Mouse (Mus musculus) intestine, embryonic 16.5 days (tissue): ENCODE results near the gene Fxr2. TPM values are rescaled to one million over a fixed set of nuclear protein-coding genes. Genes with fewer than 3 reads are reported as not detected.

Source experiments
- ATAC-seq: fragments of 200-750 bp; cut with Nextera tagmentation; 2 replicates; pipeline ENCODE4 v1.8.0; 2017; ENCODE audit warnings: moderate TSS enrichment, moderate library complexity
- H3K27ac ChIP-seq: fragments of 300-500 bp; sonication (generic); 2 replicates; pipeline ENCODE4 v1.5.1; 2014; ENCODE audit warnings: mild to moderate bottlenecking, low read length
- H3K27me3 ChIP-seq: fragments of 300-500 bp; sonication (generic); replicated peaks from 2 replicates; pipeline ENCODE4 v1.6.1; 2014; ENCODE audit warnings: low read length, control low read depth, mixed read lengths; ENCODE audit not compliant: control insufficient read depth, insufficient read depth
- H3K36me3 ChIP-seq: fragments of 300-500 bp; sonication (generic); 2 replicates; pipeline ENCODE4 v1.6.1; 2014; ENCODE audit warnings: low read length, control low read depth; ENCODE audit not compliant: control insufficient read depth, insufficient read depth
- H3K4me1 ChIP-seq: fragments of 300-500 bp; sonication (generic); 2 replicates; pipeline ENCODE4 v1.6.1; 2014; ENCODE audit warnings: low read length, control low read depth, mixed read lengths; ENCODE audit not compliant: control insufficient read depth, insufficient read depth
- H3K4me2 ChIP-seq: fragments of 300-500 bp; sonication (generic); 2 replicates; pipeline ENCODE4 v1.6.1; 2014; ENCODE audit warnings: low read depth, low read length, control low read depth
- H3K4me3 ChIP-seq: fragments of 300-500 bp; sonication (generic); 2 replicates; pipeline ENCODE4 v1.5.1; 2014; ENCODE audit warnings: mild to moderate bottlenecking, low read length
- H3K9ac ChIP-seq: fragments of 300-500 bp; sonication (generic); 2 replicates; pipeline ENCODE4 v1.6.1; 2014; ENCODE audit warnings: low read depth, low read length
- H3K9me3 ChIP-seq: fragments of 300-500 bp; sonication (generic); 2 replicates; pipeline ENCODE4 v1.6.1; 2016; ENCODE audit warnings: low read length, control low read depth; ENCODE audit not compliant: control insufficient read depth
- whole genome bisulfite sequencing: fragments of 180-500 bp; shearing (Covaris S2); extraction: QIAGEN DNeasy Blood & Tissue Kit; methylation state at CpG from one replicate; pipeline ENCODE4 v1.1.7; 2014; 5-methylcytosine and 5-hydroxymethylcytosine counted together
- polyA plus RNA-seq: library from polyadenylated mRNA; unstranded; fragments of >200 nt; fragmentation: Nextera tagmentation; extraction: Ambion mirVana; gene quantifications from 2 replicates; pipeline ENCODE4 v1.2.1, GENCODE M21; 2015

Fxr2 gene
- polyA plus RNA-seq, 1 experiment from 2014 or later, result 12.6 TPM

DNA sequence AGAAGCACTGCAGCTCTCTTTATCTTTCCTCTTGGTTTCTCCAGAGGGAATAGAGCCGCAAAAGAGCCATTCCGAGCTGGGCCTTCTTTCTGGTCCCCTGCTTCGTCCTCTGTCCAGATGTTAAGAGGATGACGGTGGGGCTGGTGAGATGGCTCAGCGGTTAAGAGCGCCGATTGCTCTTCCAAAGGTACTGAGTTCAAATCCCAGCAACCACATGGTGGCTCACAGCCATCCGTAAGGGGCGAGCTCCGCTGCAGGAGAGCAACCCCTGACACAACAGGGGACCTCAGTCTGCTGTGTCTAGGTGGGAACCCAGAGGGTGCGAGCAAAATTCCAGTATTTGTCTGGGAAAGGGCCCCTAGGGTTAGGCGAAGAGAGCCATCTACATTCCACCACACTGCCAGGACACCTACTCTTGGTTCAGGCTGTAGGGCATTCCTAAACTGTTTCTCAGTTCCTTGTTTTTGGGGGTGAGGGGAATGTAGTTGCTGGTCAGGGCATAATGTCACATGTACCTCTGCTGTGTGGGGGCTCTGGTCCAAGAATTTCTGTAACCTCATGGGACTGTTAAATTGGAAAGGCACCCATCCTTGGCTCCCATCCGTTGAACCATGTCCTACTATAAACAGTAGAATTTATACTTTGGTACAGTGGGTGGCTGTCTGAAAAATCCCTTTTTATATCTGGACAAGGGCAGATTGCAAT lies 30.3 kb downstream of the Fxr2 start:
- Histone ChIP-seq H3K4me2 (peak overlapping the region; percentile 69), H3K4me1 (peaks cover 6% of the 10 kb centered on the region), H3K9ac (peak overlapping the region; percentile 72), H3K9me3 (no peaks in the 10 kb centered on the region), H3K27ac (peak overlapping the region; percentile 96), H3K27me3 (no peaks in the 10 kb centered on the region), H3K4me3 (peak overlapping the region; percentile 64), H3K36me3 (peaks cover 21% of the 10 kb centered on the region)
- ATAC-seq, result no peak
- WGBS, result 65% methylated on average over 13 of the region's 13 CpGs

- no peak overlapping the region; the same call in 1 of the 2 replicates for H3K9ac ChIP-seq
- 77% methylated on average over 6 of the region's 6 CpGs for WGBS
- no peak for ATAC-seq
- no peak overlapping the region for H3K4me2 ChIP-seq
- peaks cover 20% of the 10 kb centered on the region for H3K36me3 ChIP-seq
- H3K9me3 ChIP-seq, result no peaks in the 10 kb centered on the region
- H3K27me3 ChIP-seq, result no peaks in the 10 kb centered on the region
- peaks cover 8% of the 10 kb centered on the region for H3K4me1 ChIP-seq
- no peak overlapping the region for H3K4me3 ChIP-seq
- no peak overlapping the region for H3K27ac ChIP-seq
Measured at GRCm38 (mm10) chr11:69663795-69664194, 31.0 kb downstream of the Fxr2 start.

GRCm38 (mm10) chr11:69664841-69665240 lies 32.1 kb downstream of the Fxr2 start:
- Histone ChIP-seq H3K27me3 (no peaks in the 10 kb centered on the region), H3K9me3 (no peaks in the 10 kb centered on the region), H3K9ac (no peak overlapping the region), H3K27ac (0 out of 2 replicates have a peak overlapping the region, but pooled peaks have one; percentile 11), H3K4me3 (no peak overlapping the region), H3K4me1 (peaks cover 18% of the 10 kb centered on the region), H3K4me2 (no peak overlapping the region), H3K36me3 (peaks cover 24% of the 10 kb centered on the region)
- WGBS, result 92% methylated on average over 7 of the region's 7 CpGs
- ATAC-seq, result no peak

DNA sequence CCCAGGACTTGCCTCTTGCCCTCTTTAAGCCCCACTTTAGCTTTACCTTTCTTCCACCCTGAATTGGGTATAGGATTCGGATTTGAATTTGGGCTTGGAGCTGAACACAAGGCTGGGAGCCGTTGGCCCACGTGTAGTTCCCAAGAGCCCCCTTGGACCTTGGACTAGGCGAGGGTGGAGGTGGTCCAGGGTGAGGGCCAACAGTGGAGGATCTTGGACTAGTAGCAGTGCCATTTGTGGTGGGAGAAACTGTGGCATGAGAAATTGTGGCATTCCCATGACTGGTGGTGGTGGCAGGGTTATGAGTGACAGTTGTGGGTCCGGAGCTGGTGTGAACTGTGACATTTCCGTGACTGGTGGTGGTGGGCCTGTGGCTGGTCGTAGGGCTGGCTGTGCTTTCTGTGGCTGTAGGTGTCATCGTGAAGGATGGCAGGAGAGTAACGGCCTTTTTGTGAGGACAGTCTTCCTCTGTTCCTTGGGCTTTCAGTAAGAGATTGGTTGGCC lies 32.7 kb downstream of the Fxr2 start:
- peaks cover 24% of the 10 kb centered on the region for H3K4me1 ChIP-seq
- no peak for ATAC-seq
- peaks cover 24% of the 10 kb centered on the region for H3K36me3 ChIP-seq
- no peak overlapping the region for H3K4me3 ChIP-seq
- no peaks in the 10 kb centered on the region for H3K9me3 ChIP-seq
- H3K9ac ChIP-seq, result no peak overlapping the region
- H3K27ac ChIP-seq, result peak overlapping the region; percentile 11; the same call in 1 of the 2 replicates
- H3K4me2 ChIP-seq, result no peak overlapping the region
- WGBS, result 63% methylated on average over 9 of the region's 9 CpGs
- H3K27me3 ChIP-seq, result no peaks in the 10 kb centered on the region

- Histone ChIP-seq H3K4me2 (no peak within 1 kb of the TSS), H3K9ac (no peak within 1 kb of the TSS), H3K4me1 (peaks cover 24% of the 10 kb centered on the region), H3K4me3 (no peak within 1 kb of the TSS), H3K9me3 (no peaks in the 10 kb centered on the region), H3K36me3 (peaks cover 24% of the 10 kb centered on the region), H3K27me3 (no peaks in the 10 kb centered on the region), H3K27ac (peak within 1 kb of the TSS; percentile 11; the same call in 1 of the 2 replicates)
- ATAC-seq, result 0 out of 2 replicates have a peak, but pooled peaks have one; percentile 4
- 27% methylated on average over 7 of the region's 7 CpGs for WGBS
Measured at GRCm38 (mm10) chr11:69665961-69666664, 33.3 kb downstream of the Fxr2 start, which contains the start of gene Cd68. Cd68 (minus strand) TSS chr11:69666153.

DNA sequence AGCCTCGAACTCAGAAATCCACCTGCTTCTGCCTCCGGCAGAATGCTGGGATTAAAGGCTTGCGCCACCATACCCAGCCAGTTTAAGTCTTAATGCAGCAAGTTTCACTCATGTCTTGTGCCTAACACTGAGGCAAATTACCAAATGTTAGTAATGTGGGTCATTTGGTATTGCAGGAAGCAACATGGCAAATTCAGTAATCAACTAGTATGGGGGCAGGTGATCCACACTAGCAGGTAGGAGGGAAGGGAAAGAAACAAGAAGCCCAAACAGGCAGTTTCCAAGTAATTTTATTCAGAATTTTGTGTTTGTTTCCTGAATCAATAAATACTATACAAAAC lies 33.8 kb downstream of the Fxr2 start:
- ATAC-seq, result no peak
- Histone ChIP-seq H3K4me1 (peaks cover 24% of the 10 kb centered on the region), H3K27me3 (no peaks in the 10 kb centered on the region), H3K27ac (no peak overlapping the region; the same call in 1 of the 2 replicates), H3K4me3 (no peak overlapping the region), H3K36me3 (peaks cover 24% of the 10 kb centered on the region), H3K9me3 (no peaks in the 10 kb centered on the region), H3K9ac (no peak overlapping the region), H3K4me2 (no peak overlapping the region)
- 85% methylated on average over 3 of the region's 3 CpGs for WGBS

DNA sequence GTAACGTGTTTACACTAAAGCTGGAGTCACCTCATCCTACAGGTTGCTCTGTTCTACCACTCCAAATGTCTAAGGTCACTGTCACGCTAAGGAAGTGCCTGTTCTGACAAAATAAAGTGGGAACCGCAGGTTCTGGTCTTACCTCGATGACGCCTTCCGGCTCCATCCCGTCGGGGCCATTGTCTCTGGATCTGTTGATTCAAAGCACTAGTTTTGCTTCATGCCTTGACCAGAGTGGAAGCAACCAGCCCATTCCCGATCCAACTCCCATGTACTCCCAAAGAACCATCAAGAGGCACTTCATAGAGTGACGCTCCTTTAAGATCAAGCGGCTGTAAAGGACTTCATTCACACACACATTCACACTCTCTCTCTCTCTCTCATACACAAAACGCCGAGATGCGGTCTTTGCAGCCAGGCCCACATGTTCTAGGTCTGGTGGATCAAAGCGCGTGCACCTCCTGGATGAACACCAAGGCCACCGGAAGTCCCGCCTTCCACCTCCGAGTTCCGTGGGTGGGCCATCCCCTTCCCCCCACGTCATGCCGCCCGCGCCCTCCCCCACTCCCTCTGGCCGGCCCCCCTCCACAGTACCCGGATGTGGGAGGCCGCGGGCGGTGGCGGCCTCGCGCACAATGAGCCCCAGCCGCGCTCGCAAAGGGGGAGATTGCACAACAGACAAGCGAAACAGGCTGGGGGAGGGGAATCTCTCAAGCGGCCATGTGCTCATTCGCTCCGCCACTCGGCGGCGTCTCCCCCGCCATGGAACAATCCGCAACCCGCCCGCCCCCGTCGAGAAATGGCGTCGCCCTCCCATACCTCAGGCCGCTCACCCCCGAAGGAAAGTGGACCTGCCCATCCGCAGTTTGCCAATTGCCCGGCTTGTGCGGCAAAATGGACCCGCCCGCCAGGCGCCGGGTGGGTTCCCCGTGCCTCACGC lies 38.3 kb downstream of the Fxr2 start:
- WGBS, result under 1% methylated on average over 60 of the region's 61 CpGs
- peaks cover 22% of the 10 kb centered on the region for H3K4me1 ChIP-seq
- H3K27ac ChIP-seq, result peak overlapping the region; percentile 99
- peak; percentile 67 for ATAC-seq
- H3K9me3 ChIP-seq, result no peaks in the 10 kb centered on the region
- peak overlapping the region; percentile 88 for H3K4me2 ChIP-seq
- H3K27me3 ChIP-seq, result no peaks in the 10 kb centered on the region
- peak overlapping the region; percentile 99 for H3K9ac ChIP-seq
- H3K36me3 ChIP-seq, result peaks cover 19% of the 10 kb centered on the region
- H3K4me3 ChIP-seq, result peak overlapping the region; percentile 99

DNA sequence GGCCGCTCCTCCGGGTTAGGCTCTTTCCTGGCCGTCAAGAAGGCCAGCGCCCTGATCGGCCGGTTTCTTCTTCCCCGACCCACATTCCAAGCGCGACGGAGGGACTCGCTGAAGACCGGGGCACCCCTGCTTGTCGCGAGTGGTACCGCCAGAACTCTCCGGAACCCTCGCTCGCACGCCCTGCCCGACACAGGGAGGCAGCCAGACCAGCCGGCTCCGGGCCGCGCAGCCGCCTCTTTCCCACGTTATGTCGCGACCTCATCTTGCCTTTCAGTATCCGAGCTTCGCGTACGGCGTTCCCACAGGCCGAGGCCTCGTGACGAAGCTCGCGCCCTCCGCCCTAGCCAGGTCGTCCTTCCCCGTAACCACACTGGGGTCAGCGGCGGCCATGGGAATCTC lies 38.9 kb downstream of the Fxr2 start:
- ATAC-seq, result peak; percentile 8; the same call in 1 of the 2 replicates
- Histone ChIP-seq H3K27me3 (no peaks in the 10 kb centered on the region), H3K27ac (peak overlapping the region; percentile 99), H3K4me3 (peak overlapping the region; percentile 99), H3K36me3 (peaks cover 23% of the 10 kb centered on the region), H3K9ac (peak overlapping the region; percentile 99), H3K4me1 (peaks cover 22% of the 10 kb centered on the region), H3K4me2 (peak overlapping the region; percentile 9; the same call in 1 of the 2 replicates), H3K9me3 (no peaks in the 10 kb centered on the region)
- under 1% methylated on average over 40 of the region's 43 CpGs for WGBS
